In genomic region chr3:118511969-118512368, GRCm38 (mm10) we compare ENCODE assay signal across 28 mouse cellular contexts. TPM values are rescaled to one million over a fixed set of nuclear protein-coding genes. Genes with fewer than 3 reads are reported as not detected.
DNase-seq lines count a peak whose midpoint lies in the region; ATAC-seq and TF ChIP-seq lines count a peak whose summit lies in the region.
"Had no signal": no experiment of that assay in that cellular context is flagged by ENCODE, and none has a peak within 500 bp of the region (broad histone marks: within the 10 kb centered on the region; RNA-seq: fewer than 3 reads in every experiment).

No protein-coding gene starts in this region.

- H3K4me2 ChIP-seq in forebrain, embryonic 13.5 days = no peak overlapping the region
- no peak overlapping the region for H3K4me2 ChIP-seq in forebrain, postnatal 0 days (ENCODE audit: low read depth)
- H3K4me2 ChIP-seq in midbrain, embryonic 16.5 days (ENCODE audit: low read length) = no peak overlapping the region
- H3K4me2 ChIP-seq in midbrain, embryonic 14.5 days (ENCODE audit: low read length) = no peak overlapping the region
- H3K4me2 ChIP-seq: intestine, embryonic 15.5 days; limb, embryonic 12.5 days; liver, embryonic 15.5 days; lung, embryonic 14.5 days had no signal

- H3K4me3 ChIP-seq in forebrain, embryonic 13.5 days = no peak overlapping the region
- H3K4me3 ChIP-seq in forebrain, postnatal 0 days (ENCODE audit: low read depth, low read length) = no peak overlapping the region
- no peak overlapping the region for H3K4me3 ChIP-seq in midbrain, embryonic 16.5 days (ENCODE audit: low read depth, low read length)
- no peak overlapping the region for H3K4me3 ChIP-seq in midbrain, embryonic 14.5 days (replicated peaks; ENCODE audit: low read depth, low read length)
- H3K4me3 ChIP-seq in embryonic facial prominence, embryonic 10.5 days = no peak overlapping the region
- H3K4me3 ChIP-seq: erythroblast, embryonic 14.5 days; hindbrain, embryonic 10.5 days; intestine, embryonic 15.5 days; limb, embryonic 12.5 days; liver, embryonic 15.5 days; midbrain, embryonic 10.5 days had no signal

- peaks cover 16% of the 10 kb centered on the region for H3K4me1 ChIP-seq in forebrain, embryonic 13.5 days
- peaks cover 9% of the 10 kb centered on the region; the same call in 1 of the 2 replicates for H3K4me1 ChIP-seq in forebrain, postnatal 0 days (ENCODE audit: insufficient read depth)
- H3K4me1 ChIP-seq in midbrain, embryonic 16.5 days (ENCODE audit: control insufficient read depth, insufficient read depth, low read length) = peaks cover 20% of the 10 kb centered on the region
- peaks cover 14% of the 10 kb centered on the region for H3K4me1 ChIP-seq in midbrain, embryonic 14.5 days (ENCODE audit: control insufficient read depth, insufficient read depth, low read length)
- peaks cover 7% of the 10 kb centered on the region for H3K4me1 ChIP-seq in embryonic facial prominence, embryonic 10.5 days
- H3K4me1 ChIP-seq: hindbrain, embryonic 10.5 days; intestine, embryonic 15.5 days; liver, embryonic 15.5 days had no signal

- no peaks in the 10 kb centered on the region for H3K9me3 ChIP-seq in forebrain, embryonic 13.5 days (replicated peaks)
- H3K9me3 ChIP-seq in forebrain, postnatal 0 days (ENCODE audit: low read length) = no peaks in the 10 kb centered on the region
- no peaks in the 10 kb centered on the region for H3K9me3 ChIP-seq in midbrain, embryonic 16.5 days (replicated peaks; ENCODE audit: control insufficient read depth, low read length, poor library complexity, severe bottlenecking)
- no peaks in the 10 kb centered on the region for H3K9me3 ChIP-seq in midbrain, embryonic 14.5 days (ENCODE audit: control insufficient read depth, low read length)
- no peaks in the 10 kb centered on the region for H3K9me3 ChIP-seq in embryonic facial prominence, embryonic 10.5 days
- H3K9me3 ChIP-seq: hindbrain, embryonic 10.5 days; intestine, embryonic 15.5 days; limb, embryonic 12.5 days; liver, embryonic 15.5 days; midbrain, embryonic 10.5 days had no signal

- ATAC-seq in forebrain, embryonic 13.5 days = peak; percentile 61; the same call in 1 of the 2 replicates
- no peak for ATAC-seq in forebrain, postnatal 0 days
- ATAC-seq in midbrain, embryonic 16.5 days = 0 out of 2 replicates have a peak, but pooled peaks have one; percentile 17
- ATAC-seq in midbrain, embryonic 14.5 days (ENCODE audit: low FRiP score, low TSS enrichment) = no peak; the same call in 1 of the 2 replicates
- ATAC-seq: CD4-positive, CD25-positive, alpha-beta regulatory T cell, adult 4 months; hindbrain, embryonic 16.5 days; intestine, embryonic 15.5 days had no signal

- no peak for TF ChIP-seq CTCF in forebrain, postnatal 0 days (IDR thresholded peaks at IDR 0.05; ENCODE audit: low read depth)

- H3K27ac ChIP-seq in forebrain, embryonic 13.5 days = no peak overlapping the region; the same call in none of the 2 replicates
- no peak overlapping the region for H3K27ac ChIP-seq in forebrain, postnatal 0 days (ENCODE audit: low read depth, low read length)
- H3K27ac ChIP-seq in midbrain, embryonic 16.5 days (ENCODE audit: low read length) = no peak overlapping the region
- H3K27ac ChIP-seq in midbrain, embryonic 14.5 days (replicated peaks; ENCODE audit: low read depth, low read length) = no peak overlapping the region
- H3K27ac ChIP-seq in embryonic facial prominence, embryonic 10.5 days (replicated peaks) = no peak overlapping the region
- H3K27ac ChIP-seq: hindbrain, embryonic 10.5 days; intestine, embryonic 15.5 days; kidney, postnatal 0 days; limb, embryonic 12.5 days; liver, embryonic 15.5 days; midbrain, embryonic 10.5 days had no signal

- no peaks in the 10 kb centered on the region for H3K27me3 ChIP-seq in forebrain, embryonic 13.5 days
- no peaks in the 10 kb centered on the region for H3K27me3 ChIP-seq in forebrain, postnatal 0 days (ENCODE audit: insufficient read depth, low read length)
- H3K27me3 ChIP-seq in midbrain, embryonic 16.5 days (ENCODE audit: control insufficient read depth, insufficient read depth, low read depth, low read length) = no peaks in the 10 kb centered on the region
- H3K27me3 ChIP-seq in midbrain, embryonic 14.5 days (ENCODE audit: control insufficient read depth, insufficient read depth, low read length) = no peaks in the 10 kb centered on the region
- H3K27me3 ChIP-seq in embryonic facial prominence, embryonic 10.5 days (replicated peaks; ENCODE audit: low read depth, poor library complexity, severe bottlenecking) = no peaks in the 10 kb centered on the region
- H3K27me3 ChIP-seq: intestine, embryonic 15.5 days; limb, embryonic 12.5 days; liver, embryonic 15.5 days had no signal

- no peak overlapping the region for H3K9ac ChIP-seq in forebrain, embryonic 13.5 days
- H3K9ac ChIP-seq in forebrain, postnatal 0 days = no peak overlapping the region
- no peak overlapping the region for H3K9ac ChIP-seq in midbrain, embryonic 16.5 days (ENCODE audit: low read depth, low read length)
- no peak overlapping the region for H3K9ac ChIP-seq in midbrain, embryonic 14.5 days (replicated peaks; ENCODE audit: low read length)
- H3K9ac ChIP-seq: intestine, embryonic 15.5 days; limb, embryonic 12.5 days; liver, embryonic 15.5 days; lung, embryonic 14.5 days had no signal

- 0 out of 2 replicates have a peak, but pooled peaks cover 10% of the 10 kb centered on the region for H3K36me3 ChIP-seq in forebrain, embryonic 13.5 days (ENCODE audit: poor library complexity, severe bottlenecking)
- H3K36me3 ChIP-seq in forebrain, postnatal 0 days (ENCODE audit: insufficient read depth) = peaks cover 6% of the 10 kb centered on the region
- no peaks in the 10 kb centered on the region; the same call in none of the 2 replicates for H3K36me3 ChIP-seq in midbrain, embryonic 16.5 days (ENCODE audit: control insufficient read depth, insufficient read depth, low read length)
- peaks cover 4% of the 10 kb centered on the region; the same call in 1 of the 2 replicates for H3K36me3 ChIP-seq in midbrain, embryonic 14.5 days (ENCODE audit: control insufficient read depth, insufficient read depth, low read length)
- H3K36me3 ChIP-seq in embryonic facial prominence, embryonic 10.5 days (replicated peaks) = no peaks in the 10 kb centered on the region
- H3K36me3 ChIP-seq: hindbrain, embryonic 10.5 days; intestine, embryonic 15.5 days; limb, embryonic 12.5 days; liver, embryonic 15.5 days; midbrain, embryonic 10.5 days had no signal

- 44% methylated on average over 7 of the region's 7 CpGs for WGBS in forebrain, embryonic 13.5 days
- 28% methylated on average over 7 of the region's 7 CpGs for WGBS in forebrain, postnatal 0 days
- 17% methylated on average over 7 of the region's 7 CpGs for WGBS in midbrain, embryonic 16.5 days
- 25% methylated on average over 7 of the region's 7 CpGs for WGBS in midbrain, embryonic 14.5 days
- 65% methylated on average over 7 of the region's 7 CpGs for WGBS in embryonic facial prominence, embryonic 10.5 days

- DNase-seq in cerebellum, postnatal 10 days = peak; percentile 67 to 72
- DNase-seq in cerebellum, adult 11 months = no peak
- no peak for DNase-seq in forebrain, postnatal 0 days
- DNase-seq in midbrain, embryonic 14.5 days = no peak
- no peak for DNase-seq in embryonic facial prominence, embryonic 10.5 days (ENCODE audit: low spot score)
- DNase-seq: adrenal gland, postnatal 14 days; gastrocnemius, postnatal 14 days; heart, postnatal 14 days; kidney, adult 8-10 months; kidney, postnatal 4 days; lung, embryonic 14.5 days; lung, postnatal 14 days; thymus, adult 2 months; thymus, postnatal 36 days had no signal

RNA-seq across cellular contexts. Expression of gene Dpyd, which starts 50.0 kb away (rescaled TPM):
- polyA plus RNA-seq in forebrain, embryonic 13.5 days (2015; fragmentation: Nextera tagmentation; extraction: Ambion mirVana) = 5.7 and 6.6 TPM in 2 replicates
- 5.1 and 7.5 TPM in 2 replicates for total RNA-seq in forebrain, postnatal 0 days (2014; rRNA removed)
- polyA plus RNA-seq in forebrain, postnatal 0 days (2015; fragmentation: Nextera tagmentation; extraction: Ambion mirVana) = 3.1 and 5.8 TPM in 2 replicates
- 4.2 and 4.8 TPM in 2 replicates for polyA plus RNA-seq in midbrain, embryonic 16.5 days (2015; fragmentation: Nextera tagmentation; extraction: Ambion mirVana)
- 2.8 and 3.4 TPM in 2 replicates for polyA plus RNA-seq in midbrain, embryonic 14.5 days (2014; fragmentation: Nextera tagmentation; extraction: Ambion mirVana)
- 6.6 and 7.0 TPM in 2 replicates for polyA plus RNA-seq in embryonic facial prominence, embryonic 10.5 days (2016; fragmentation: Nextera tagmentation; extraction: Ambion mirVana)
- total RNA-seq: common myeloid progenitor, adult 5-6 weeks; granulocyte monocyte progenitor cell, adult 5-6 weeks; monocyte, adult 5-6 weeks had no signal
- polyA plus RNA-seq: CD4-positive, CD25-positive, alpha-beta regulatory T cell, adult 4 months; erythroblast, embryonic 14.5 days had no signal

Comparison
In these comparisons a context has a peak if more than half of its experiments do, and no peak if none do; other contexts are left out.
1. DNase-seq: peak in cerebellum, postnatal 10 days (2 of 2); none in cerebellum, adult 11 months (single experiment), forebrain, postnatal 0 days (single experiment), midbrain, embryonic 14.5 days (single experiment) and embryonic facial prominence, embryonic 10.5 days (single experiment).
2. ATAC-seq: peak in forebrain, embryonic 13.5 days (single experiment) and midbrain, embryonic 16.5 days (single experiment); none in forebrain, postnatal 0 days (single experiment) and midbrain, embryonic 14.5 days (single experiment).